ENCODE assay signal across 18 mouse cellular contexts in the genomic region with DNA sequence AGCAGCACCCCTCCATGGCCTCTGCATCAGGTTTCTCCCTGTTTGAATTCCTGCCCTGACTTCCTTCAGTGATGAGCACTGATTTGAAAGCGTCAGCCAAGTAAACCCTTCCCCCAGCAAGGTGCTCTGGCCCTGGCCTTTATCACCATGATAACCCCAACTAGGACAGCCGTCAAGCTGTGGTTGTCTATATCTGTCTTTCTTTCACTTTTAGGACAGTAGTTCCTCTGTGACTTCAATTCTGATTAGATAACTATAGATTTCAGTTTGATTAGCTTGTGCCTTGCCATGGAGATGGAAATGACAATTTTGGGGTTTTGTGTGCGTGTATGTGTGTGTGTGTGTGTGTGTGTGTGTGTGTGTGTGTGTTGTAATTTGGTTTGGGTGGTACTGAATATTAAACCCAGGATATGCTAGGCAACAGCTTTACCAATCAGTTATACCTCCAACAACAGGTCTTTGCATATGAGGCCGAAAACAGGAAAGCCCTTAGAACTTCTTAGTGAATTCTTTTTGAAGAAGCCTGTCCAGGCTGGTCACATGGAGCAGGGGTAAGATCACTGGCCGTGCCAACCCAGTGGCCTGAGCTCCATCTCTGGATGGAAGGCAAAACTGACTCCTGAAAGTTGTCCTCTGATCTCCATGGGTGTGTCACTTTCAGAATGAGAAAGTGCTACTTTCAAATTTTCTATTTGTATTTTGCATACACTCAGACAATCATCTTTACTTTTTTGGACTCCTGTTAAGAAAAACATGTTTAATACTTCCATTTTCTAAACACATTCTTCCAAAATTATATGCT. TPM values are rescaled to one million over a fixed set of nuclear protein-coding genes. Genes with fewer than 3 reads are reported as not detected.
DNase-seq lines count a peak whose midpoint lies in the region; TF ChIP-seq lines count a peak whose summit lies in the region.
"Had no signal": no experiment of that assay in that cellular context is flagged by ENCODE, and none has a peak within 500 bp of the region (broad histone marks: within the 10 kb centered on the region; RNA-seq: fewer than 3 reads in every experiment).

No protein-coding gene starts in this region.

- no peak overlapping the region for H3ac ChIP-seq in C2C12 (ENCODE audit: control insufficient read depth, insufficient read length, low read depth)

- no peak for TF ChIP-seq POLR2A in kidney, adult 2 months (IDR thresholded peaks at IDR 0.05; ENCODE audit: low read depth, low read length)

- H3K79me3 ChIP-seq in C2C12 (ENCODE audit: low read depth), result peaks cover 9% of the 10 kb centered on the region

- no peak overlapping the region for H3K4me3 ChIP-seq in kidney, adult 2 months (ENCODE audit: insufficient read depth, low read depth, low read length)
- no peak overlapping the region for H3K4me3 ChIP-seq in C2C12 (ENCODE audit: insufficient read depth, poor library complexity, severe bottlenecking)
- H3K4me3 ChIP-seq: embryonic facial prominence, embryonic 12.5 days; forebrain, embryonic 15.5 days; heart, embryonic 10.5 days; hindbrain, embryonic 12.5 days had no signal

- no peak for TF ChIP-seq CTCF in kidney, adult 2 months (conservative IDR thresholded peaks at IDR 0.05; ENCODE audit: insufficient read depth, insufficient read length, low read depth, low read length)
- TF ChIP-seq CTCF in C2C12 (IDR thresholded peaks at IDR 0.05; ENCODE audit: control insufficient read depth, insufficient read depth, insufficient read length), result no peak

- peak; percentile 36 for DNase-seq in kidney, adult 2 months
- no peak for DNase-seq in kidney, adult 18-20 months
- peak; percentile 36 for DNase-seq in NIH3T3 (ENCODE audit: low read depth)
- no peak for DNase-seq in spleen, adult 12 weeks (ENCODE audit: low spot score)
- DNase-seq in layer of hippocampus, adult 11-12 months (ENCODE audit: low spot score), result no peak
- no peak for DNase-seq in cerebellum, adult 11 months
- DNase-seq: adrenal gland, postnatal 25 days; B cell, adult 2 months; cerebellum, adult 2 months; cerebellum, postnatal 25 days; heart, postnatal 4 days had no signal

- H3K27me3 ChIP-seq in kidney, adult 2 months (replicated peaks; ENCODE audit: control insufficient read depth, insufficient read depth, low read length), result no peaks in the 10 kb centered on the region
- no peaks in the 10 kb centered on the region for H3K27me3 ChIP-seq in C2C12 (ENCODE audit: control insufficient read depth, insufficient read depth, insufficient read length)
- H3K27me3 ChIP-seq: forebrain, embryonic 15.5 days; hindbrain, embryonic 12.5 days had no signal

- 73% methylated on average over 5 of the region's 5 CpGs for WGBS in kidney, adult 2 months

- H3K4me1 ChIP-seq in kidney, adult 2 months (ENCODE audit: control insufficient read depth, insufficient read depth, low read length), result peaks cover 13% of the 10 kb centered on the region

- H3K36me3 ChIP-seq in kidney, adult 2 months (ENCODE audit: control insufficient read depth, insufficient read depth, low read length), result no peaks in the 10 kb centered on the region
- no peaks in the 10 kb centered on the region for H3K36me3 ChIP-seq in C2C12 (ENCODE audit: control insufficient read depth, insufficient read depth)
- H3K36me3 ChIP-seq: embryonic facial prominence, embryonic 12.5 days; forebrain, embryonic 15.5 days; heart, embryonic 10.5 days; hindbrain, embryonic 12.5 days had no signal

- no peak overlapping the region for H3K27ac ChIP-seq in kidney, adult 2 months (ENCODE audit: insufficient read depth, low read depth, low read length)
- H3K27ac ChIP-seq: embryonic facial prominence, embryonic 12.5 days; forebrain, embryonic 15.5 days; heart, embryonic 10.5 days; hindbrain, embryonic 12.5 days had no signal

- peaks cover 11% of the 10 kb centered on the region for H3K79me2 ChIP-seq in C2C12 (ENCODE audit: control insufficient read depth, insufficient read depth)

TF ChIP-seq in C2C12, 6 proteins besides CTCF, POLR2A, EP300 and RAD21:
- no peak for TF ChIP-seq FOSL1 (IDR thresholded peaks at IDR 0.05; ENCODE audit: insufficient read depth, low read length, poor library complexity, severe bottlenecking)
- no peak for TF ChIP-seq MYOD1 (IDR thresholded peaks at IDR 0.05; ENCODE audit: control insufficient read depth, insufficient read length, low read depth)
- TF ChIP-seq USF1 (IDR thresholded peaks at IDR 0.05; ENCODE audit: low read depth), result peak; percentile 7

RNA-seq across cellular contexts. Expression of a gene that starts 3.2 kb away (rescaled TPM):
- 18.6 and 20.6 TPM in 2 replicates for polyA plus RNA-seq in kidney, adult 2 months (2012; rRNA removed)
- 20.9 TPM for polyA plus RNA-seq in C2C12 (2012; fragmentation: generic; extraction: Trizol)

RNA-seq across cellular contexts. Expression of a gene that starts 33.1 kb away (rescaled TPM):
- polyA plus RNA-seq in kidney, adult 2 months (2012; rRNA removed), result not detected in 2 replicates
- not detected for polyA plus RNA-seq in C2C12 (2012; fragmentation: generic; extraction: Trizol)
- polyA plus RNA-seq: adrenal gland, adult 2 months; cerebellum, adult 2 months; cortical plate, adult 2 months had no signal

RNA-seq across cellular contexts. Expression of a gene that starts 59.9 kb away (rescaled TPM):
- 8.2 and 9.2 TPM in 2 replicates for polyA plus RNA-seq in kidney, adult 2 months (2012; rRNA removed)
- 2.5 TPM for polyA plus RNA-seq in C2C12 (2012; fragmentation: generic; extraction: Trizol)

Comparison
In these comparisons a context has a peak if more than half of its experiments do, and no peak if none do; other contexts are left out.
1. DNase-seq: peak in kidney, adult 2 months (single experiment) and NIH3T3 (single experiment); none in kidney, adult 18-20 months (single experiment), spleen, adult 12 weeks (single experiment), layer of hippocampus, adult 11-12 months (single experiment) and cerebellum, adult 11 months (single experiment).